Mouse (Mus musculus): ENCODE data around the gene Qars. TPM values are rescaled to one million over a fixed set of nuclear protein-coding genes. Genes with fewer than 3 reads are reported as not detected.
A peak's percentile ranks its signal among the peaks of the same experiment; 100 is the strongest.

The Qars gene
- total and polyA plus RNA-seq, 3 experiments, result 201 to 349 (median 248) TPM

- DNase-seq (ENCODE audit: low spot score), result no peak
- no peaks in the 10 kb centered on the region for H3K27me3 ChIP-seq (ENCODE audit: insufficient read depth, low read length)
- no peaks in the 10 kb centered on the region for H3K9me3 ChIP-seq (replicated peaks)
- TF ChIP-seq TAL1 (conservative IDR thresholded peaks at IDR 0.05; ENCODE audit: low read depth, low read length), result no peak
- no peak for TF ChIP-seq CTCF (IDR thresholded peaks at IDR 0.05; ENCODE audit: low read depth, low read length)
- TF ChIP-seq GATA2 (IDR thresholded peaks at IDR 0.05; ENCODE audit: borderline replicate concordance, low read depth, low read length), result no peak
- no peak for TF ChIP-seq GATA1 (IDR thresholded peaks at IDR 0.05; ENCODE audit: borderline replicate concordance, low read length)
- TF ChIP-seq POLR2AphosphoS5 (IDR thresholded peaks at IDR 0.05; ENCODE audit: insufficient replicate concordance, low read depth, low read length), result no peak
- H3K4me1 ChIP-seq (ENCODE audit: insufficient read depth, low read depth, low read length), result peaks cover 28% of the 10 kb centered on the region
- H3K4me3 ChIP-seq (ENCODE audit: low read depth, low read length), result no peak overlapping the region
- no peak for ATAC-seq (ENCODE audit: extremely low read depth, insufficient number of reproducible peaks, low FRiP score, poor library complexity, severe bottlenecking)
- H3K36me3 ChIP-seq (replicated peaks), result peaks cover 95% of the 10 kb centered on the region
These were observed 7.6 kb upstream of the Qars start for GRCm38 (mm10) chr9:108499943-108500342.

GRCm38 (mm10) chr9:108506901-108507300 lies 605 bp upstream of the Qars start:
- DNase-seq (ENCODE audit: low spot score), result no peak
- H3K4me1 ChIP-seq (ENCODE audit: insufficient read depth, low read depth, low read length), result peaks cover 24% of the 10 kb centered on the region
- H3K36me3 ChIP-seq (replicated peaks), result peaks cover 59% of the 10 kb centered on the region
- no peak overlapping the region for H3K4me3 ChIP-seq (ENCODE audit: low read depth, low read length)
- ATAC-seq (ENCODE audit: extremely low read depth, insufficient number of reproducible peaks, low FRiP score, poor library complexity, severe bottlenecking), result no peak
- no peaks in the 10 kb centered on the region for H3K27me3 ChIP-seq (ENCODE audit: insufficient read depth, low read length)
- no peaks in the 10 kb centered on the region for H3K9me3 ChIP-seq (replicated peaks)
- TF ChIP-seq CTCF (IDR thresholded peaks at IDR 0.05; ENCODE audit: low read depth, low read length), result no peak
- TF ChIP-seq TAL1 (conservative IDR thresholded peaks at IDR 0.05; ENCODE audit: low read depth, low read length), result no peak
- no peak for TF ChIP-seq GATA2 (IDR thresholded peaks at IDR 0.05; ENCODE audit: borderline replicate concordance, low read depth, low read length)
- no peak for TF ChIP-seq POLR2AphosphoS5 (IDR thresholded peaks at IDR 0.05; ENCODE audit: insufficient replicate concordance, low read depth, low read length)
- no peak for TF ChIP-seq GATA1 (IDR thresholded peaks at IDR 0.05; ENCODE audit: borderline replicate concordance, low read length)

- TF ChIP-seq GATA1 (IDR thresholded peaks at IDR 0.05; ENCODE audit: borderline replicate concordance, low read length), result no peak
- no peak for TF ChIP-seq POLR2AphosphoS5 (IDR thresholded peaks at IDR 0.05; ENCODE audit: insufficient replicate concordance, low read depth, low read length)
- TF ChIP-seq TAL1 (conservative IDR thresholded peaks at IDR 0.05; ENCODE audit: low read depth, low read length), result no peak
- no peak for DNase-seq (ENCODE audit: low spot score)
- ATAC-seq (ENCODE audit: extremely low read depth, insufficient number of reproducible peaks, low FRiP score, poor library complexity, severe bottlenecking), result no peak
- H3K27me3 ChIP-seq (ENCODE audit: insufficient read depth, low read length), result no peaks in the 10 kb centered on the region
- peaks cover 28% of the 10 kb centered on the region for H3K4me1 ChIP-seq (ENCODE audit: insufficient read depth, low read depth, low read length)
- peak overlapping the region; percentile 84 for H3K4me3 ChIP-seq (ENCODE audit: low read depth, low read length)
- H3K36me3 ChIP-seq (replicated peaks), result peaks cover 59% of the 10 kb centered on the region
- H3K9me3 ChIP-seq (replicated peaks), result no peaks in the 10 kb centered on the region
These were observed 1.3 kb downstream of the Qars start for GRCm38 (mm10) chr9:108508776-108509175.

- DNase-seq (ENCODE audit: low spot score) (peak; percentile 89), ATAC-seq (ENCODE audit: extremely low read depth, insufficient number of reproducible peaks, low FRiP score, poor library complexity, severe bottlenecking) (peak; percentile 92)
- Histone ChIP-seq H3K4me3 (ENCODE audit: low read depth, low read length) (peak within 1 kb of the TSS; percentile 96), H3K27me3 (ENCODE audit: insufficient read depth, low read length) (no peaks in the 10 kb centered on the region), H3K4me1 (ENCODE audit: insufficient read depth, low read depth, low read length) (peaks cover 45% of the 10 kb centered on the region), H3K9me3 (replicated peaks) (no peaks in the 10 kb centered on the region), H3K36me3 (replicated peaks) (peaks cover 69% of the 10 kb centered on the region)
- TF ChIP-seq TAL1 (conservative IDR thresholded peaks at IDR 0.05; ENCODE audit: low read depth, low read length) (no peak), POLR2AphosphoS5 (IDR thresholded peaks at IDR 0.05; ENCODE audit: insufficient replicate concordance, low read depth, low read length) (no peak), GATA1 (IDR thresholded peaks at IDR 0.05; ENCODE audit: borderline replicate concordance, low read length) (no peak), GATA2 (IDR thresholded peaks at IDR 0.05; ENCODE audit: borderline replicate concordance, low read depth, low read length) (no peak), CTCF (IDR thresholded peaks at IDR 0.05; ENCODE audit: low read depth, low read length) (no peak)
These were observed 9.1 kb downstream of the Qars start, which contains the start of gene Qrich1 for GRCm38 (mm10) chr9:108516380-108517251. Gene Qrich1, plus strand, starts transcription at chr9:108516806.

GRCm38 (mm10) chr9:108517253-108517930 lies 9.9 kb downstream of the Qars start:
- Histone ChIP-seq H3K27me3 (ENCODE audit: insufficient read depth, low read length) (no peaks in the 10 kb centered on the region), H3K9me3 (replicated peaks) (no peaks in the 10 kb centered on the region), H3K36me3 (replicated peaks) (peaks cover 67% of the 10 kb centered on the region), H3K4me1 (ENCODE audit: insufficient read depth, low read depth, low read length) (peaks cover 50% of the 10 kb centered on the region), H3K4me3 (ENCODE audit: low read depth, low read length) (peak overlapping the region; percentile 96)
- peak; percentile 72 for DNase-seq (ENCODE audit: low spot score)
- ATAC-seq (ENCODE audit: extremely low read depth, insufficient number of reproducible peaks, low FRiP score, poor library complexity, severe bottlenecking), result no peak
- TF ChIP-seq TAL1 (conservative IDR thresholded peaks at IDR 0.05; ENCODE audit: low read depth, low read length) (no peak), GATA2 (IDR thresholded peaks at IDR 0.05; ENCODE audit: borderline replicate concordance, low read depth, low read length) (no peak), POLR2AphosphoS5 (IDR thresholded peaks at IDR 0.05; ENCODE audit: insufficient replicate concordance, low read depth, low read length) (no peak), GATA1 (IDR thresholded peaks at IDR 0.05; ENCODE audit: borderline replicate concordance, low read length) (no peak), CTCF (IDR thresholded peaks at IDR 0.05; ENCODE audit: low read depth, low read length) (no peak)

GRCm38 (mm10) chr9:108517931-108518332 lies 10.4 kb downstream of the Qars start:
- Histone ChIP-seq H3K4me3 (ENCODE audit: low read depth, low read length) (peak overlapping the region; percentile 96), H3K4me1 (ENCODE audit: insufficient read depth, low read depth, low read length) (peaks cover 49% of the 10 kb centered on the region), H3K27me3 (ENCODE audit: insufficient read depth, low read length) (no peaks in the 10 kb centered on the region), H3K36me3 (replicated peaks) (peaks cover 61% of the 10 kb centered on the region), H3K9me3 (replicated peaks) (no peaks in the 10 kb centered on the region)
- DNase-seq (ENCODE audit: low spot score) (peak; percentile 26), ATAC-seq (ENCODE audit: extremely low read depth, insufficient number of reproducible peaks, low FRiP score, poor library complexity, severe bottlenecking) (no peak)
- no peak for TF ChIP-seq POLR2AphosphoS5 (IDR thresholded peaks at IDR 0.05; ENCODE audit: insufficient replicate concordance, low read depth, low read length)
- no peak for TF ChIP-seq CTCF (IDR thresholded peaks at IDR 0.05; ENCODE audit: low read depth, low read length)
- no peak for TF ChIP-seq TAL1 (conservative IDR thresholded peaks at IDR 0.05; ENCODE audit: low read depth, low read length)
- TF ChIP-seq GATA2 (IDR thresholded peaks at IDR 0.05; ENCODE audit: borderline replicate concordance, low read depth, low read length), result no peak
- no peak for TF ChIP-seq GATA1 (IDR thresholded peaks at IDR 0.05; ENCODE audit: borderline replicate concordance, low read length)

Data from G1E (cell line).